In the genomic region with DNA sequence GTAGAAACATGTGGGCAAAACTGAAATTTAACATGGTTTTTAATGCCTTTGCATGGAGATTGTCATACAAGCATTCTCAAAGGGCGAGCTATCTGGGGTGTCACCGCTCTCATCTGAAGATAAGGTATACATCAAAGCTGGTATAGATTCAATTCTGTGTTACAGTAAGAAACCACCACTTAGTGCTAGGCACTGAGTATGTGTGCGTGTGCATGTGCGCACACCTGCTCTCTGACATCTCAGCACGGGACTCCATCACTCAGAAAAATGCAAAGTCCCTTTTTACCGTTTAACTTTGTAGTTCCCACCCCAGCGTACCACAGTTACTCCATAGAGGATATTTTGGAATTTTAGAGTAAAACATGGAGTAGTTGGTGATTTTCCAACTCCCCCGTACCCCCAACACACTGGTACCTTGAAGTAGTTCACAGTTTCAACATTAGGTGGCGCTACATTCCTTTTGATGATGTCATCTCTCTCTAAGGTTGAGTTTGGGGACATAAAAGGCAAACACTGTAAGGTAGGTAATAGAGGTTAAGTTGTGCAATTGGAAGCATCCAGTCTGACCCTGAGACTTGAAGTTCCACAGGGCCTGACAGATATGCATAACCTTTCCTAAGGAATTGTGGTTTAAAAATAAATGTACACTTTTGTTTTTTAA, we compare ENCODE assay signal across 8 mouse cellular contexts.
A peak's percentile ranks its signal among the peaks of the same experiment; 100 is the strongest.
DNase-seq lines count a peak whose midpoint lies in the region; ATAC-seq and TF ChIP-seq lines count a peak whose summit lies in the region.
"Had no signal": no experiment of that assay in that cellular context is flagged by ENCODE, and none has a peak within 500 bp of the region (broad histone marks: within the 10 kb centered on the region; RNA-seq: fewer than 3 reads in every experiment).

No protein-coding gene starts in this region.

- H3K27ac ChIP-seq in limb, embryonic 11.5 days (replicated peaks; ENCODE audit: low read depth, low read length), result no peak overlapping the region
- no peak overlapping the region for H3K27ac ChIP-seq in limb, embryonic 10.5 days
- no peak overlapping the region for H3K27ac ChIP-seq in MEL (ENCODE audit: control insufficient read depth, low read depth, low read length)
- H3K27ac ChIP-seq in liver, embryonic 14.5 days, result no peak overlapping the region

- peak; percentile 74 for TF ChIP-seq RAD21 in MEL (IDR thresholded peaks at IDR 0.05; ENCODE audit: low read depth, low read length)

- no peaks in the 10 kb centered on the region for H3K9me3 ChIP-seq in limb, embryonic 11.5 days (ENCODE audit: control insufficient read depth, low read length)
- H3K9me3 ChIP-seq in limb, embryonic 10.5 days (replicated peaks), result no peaks in the 10 kb centered on the region
- no peaks in the 10 kb centered on the region for H3K9me3 ChIP-seq in MEL (replicated peaks; ENCODE audit: insufficient read depth, low read length)
- H3K9me3 ChIP-seq in liver, embryonic 14.5 days (ENCODE audit: control insufficient read depth, low read length), result no peaks in the 10 kb centered on the region

- H3K9ac ChIP-seq in limb, embryonic 11.5 days (ENCODE audit: low read length), result no peak overlapping the region
- no peak overlapping the region for H3K9ac ChIP-seq in MEL (ENCODE audit: control insufficient read depth, low read depth, low read length, poor library complexity, severe bottlenecking)
- no peak overlapping the region for H3K9ac ChIP-seq in liver, embryonic 14.5 days (replicated peaks)

- TF ChIP-seq POLR2A in MEL (IDR thresholded peaks at IDR 0.05; ENCODE audit: control insufficient read depth in 1 of 2, insufficient read depth in 1 of 2, low read depth in 1 of 2, low read length in 2 of 2, poor library complexity in 1 of 2), result no peak

- DNase-seq in limb, embryonic 11.5 days (ENCODE audit: low spot score), result peak; percentile 56
- no peak for DNase-seq in limb, embryonic 10.5 days (ENCODE audit: low spot score)
- peak; percentile 57 for DNase-seq in MEL (ENCODE audit: low read depth, low spot score)
- peak; percentile 22 for DNase-seq in c-Kit-positive CD71-positive TER-119-negative erythroid progenitor cells, embryonic 14.5 days (ENCODE audit: low read depth)
- peak; percentile 9 to 68 for DNase-seq in heart, postnatal 14 days
- peak in 1 of 3 experiments; percentile 28 for DNase-seq in liver, embryonic 14.5 days (ENCODE audit: low read depth in 3 of 3, low spot score in 3 of 3)
- peak; percentile 77 for DNase-seq in thymus, postnatal 0 days (ENCODE audit: low spot score)

- peak; percentile 32 to 84 (median 73); a peak in 5 of 6 replicates for TF ChIP-seq CTCF in MEL (IDR thresholded peaks at IDR 0.05 in 2 of 3, conservative IDR thresholded peaks at IDR 0.05 in 1 of 3; ENCODE audit: control insufficient read depth in 1 of 3, insufficient read depth in 1 of 3, low read depth in 2 of 3, low read length in 3 of 3, poor library complexity in 1 of 3, severe bottlenecking in 1 of 3)
- peak; percentile 65 for TF ChIP-seq CTCF in liver, embryonic 14.5 days (IDR thresholded peaks at IDR 0.05; ENCODE audit: low read depth)

- intact Hi-C loops in heart, postnatal 14 days (cut with DNase I), result loop anchor here (2.0 to 5.0 kb wide), 5 partner anchors 194 to 716 kb away; no protein-coding TSS in a partner anchor

- H3K27me3 ChIP-seq in limb, embryonic 11.5 days (ENCODE audit: control insufficient read depth, insufficient read depth, low read length), result no peaks in the 10 kb centered on the region
- no peaks in the 10 kb centered on the region for H3K27me3 ChIP-seq in limb, embryonic 10.5 days (ENCODE audit: low read depth, poor library complexity, severe bottlenecking)
- no peaks in the 10 kb centered on the region for H3K27me3 ChIP-seq in MEL (ENCODE audit: control insufficient read depth in 1 of 2, insufficient read depth in 2 of 2, low read length in 2 of 2)
- no peaks in the 10 kb centered on the region for H3K27me3 ChIP-seq in liver, embryonic 14.5 days (ENCODE audit: control insufficient read depth, insufficient read depth, low read length)
- H3K27me3 ChIP-seq: megakaryocyte, embryonic 14.5 days had no signal

- H3K79me2 ChIP-seq in MEL (ENCODE audit: control insufficient read depth, insufficient read depth, low read length, poor library complexity), result no peaks in the 10 kb centered on the region

- no peak for TF ChIP-seq EP300 in MEL (IDR thresholded peaks at IDR 0.05; ENCODE audit: low read depth in 1 of 2, low read length in 2 of 2)
- no peak for TF ChIP-seq EP300 in liver, embryonic 14.5 days (IDR thresholded peaks at IDR 0.05; ENCODE audit: low read depth)

- no peak overlapping the region for H3K4me3 ChIP-seq in limb, embryonic 11.5 days (ENCODE audit: low read depth, low read length)
- H3K4me3 ChIP-seq in limb, embryonic 10.5 days, result no peak overlapping the region
- H3K4me3 ChIP-seq in MEL (ENCODE audit: control insufficient read depth in 1 of 2, insufficient read depth in 1 of 2, low read depth in 2 of 2, low read length in 2 of 2), result no peak overlapping the region
- no peak overlapping the region for H3K4me3 ChIP-seq in liver, embryonic 14.5 days (ENCODE audit: insufficient read depth in 1 of 2, low read depth in 2 of 2, low read length in 2 of 2)
- H3K4me3 ChIP-seq: megakaryocyte, embryonic 14.5 days had no signal

- H3K4me2 ChIP-seq in limb, embryonic 11.5 days (ENCODE audit: low read depth, severe bottlenecking), result no peak overlapping the region
- H3K4me2 ChIP-seq in liver, embryonic 14.5 days (ENCODE audit: low read depth), result no peak overlapping the region

- H3K4me1 ChIP-seq in limb, embryonic 11.5 days (ENCODE audit: control insufficient read depth, insufficient read depth, low read length), result no peaks in the 10 kb centered on the region
- peaks cover 3% of the 10 kb centered on the region; the same call in 1 of the 2 replicates for H3K4me1 ChIP-seq in limb, embryonic 10.5 days
- no peaks in the 10 kb centered on the region for H3K4me1 ChIP-seq in MEL (ENCODE audit: control insufficient read depth in 1 of 2, insufficient read depth in 2 of 2, low read length in 2 of 2)
- H3K4me1 ChIP-seq in liver, embryonic 14.5 days (replicated peaks; ENCODE audit: control insufficient read depth in 2 of 2, insufficient read depth in 2 of 2, low read length in 1 of 2), result no peaks in the 10 kb centered on the region

- no peaks in the 10 kb centered on the region for H3K36me3 ChIP-seq in limb, embryonic 11.5 days (ENCODE audit: control insufficient read depth, insufficient read depth, low read length)
- H3K36me3 ChIP-seq in limb, embryonic 10.5 days, result no peaks in the 10 kb centered on the region
- H3K36me3 ChIP-seq in MEL (ENCODE audit: control insufficient read depth in 1 of 2, insufficient read depth in 2 of 2, low read length in 2 of 2), result no peaks in the 10 kb centered on the region
- H3K36me3 ChIP-seq in liver, embryonic 14.5 days (replicated peaks; ENCODE audit: control insufficient read depth, insufficient read depth, low read depth), result no peaks in the 10 kb centered on the region

- WGBS in limb, embryonic 11.5 days, result 74% methylated on average over 9 of the region's 9 CpGs
- 72% methylated on average over 9 of the region's 9 CpGs for WGBS in limb, embryonic 10.5 days
- 70% methylated on average over 9 of the region's 9 CpGs for WGBS in liver, embryonic 14.5 days (ENCODE audit: insufficient replicate concordance)

- ATAC-seq in limb, embryonic 11.5 days (ENCODE audit: insufficient number of reproducible peaks, low FRiP score, low TSS enrichment, low read depth), result no peak
- 0 out of 2 replicates have a peak, but pooled peaks have one; percentile 33 for ATAC-seq in liver, embryonic 14.5 days (ENCODE audit: insufficient read depth)

TF ChIP-seq in MEL, 35 proteins besides CTCF, POLR2A, EP300 and RAD21:
- no peak for TF ChIP-seq SIN3A (IDR thresholded peaks at IDR 0.05; ENCODE audit: low read length)
- no peak for TF ChIP-seq KAT2A (conservative IDR thresholded peaks at IDR 0.05; ENCODE audit: low read depth, low read length)
- TF ChIP-seq UBTF (IDR thresholded peaks at IDR 0.05; ENCODE audit: borderline replicate concordance, insufficient read depth, low read depth, low read length), result no peak
- TF ChIP-seq SMC3 (IDR thresholded peaks at IDR 0.05; ENCODE audit: low read depth, low read length), result peak; percentile 75
- TF ChIP-seq NRF1 (IDR thresholded peaks at IDR 0.05; ENCODE audit: insufficient read depth, low read depth, low read length, poor library complexity, severe bottlenecking), result no peak
- peak; percentile 50 for TF ChIP-seq ZC3H11A (IDR thresholded peaks at IDR 0.05; ENCODE audit: low read depth, low read length)
